Mouse (Mus musculus): ENCODE results near the gene Jph3.

The Jph3 gene

GRCm38 (mm10) chr8:121729323-121729722 lies at the start of gene Jph3:
Jph3 (plus strand) TSS chr8:121729623.
- in situ Hi-C loops (cut with MboI, MseI), result no loop called here

- in situ Hi-C loops (cut with MboI, MseI), result no loop called here
Measured at GRCm38 (mm10) chr8:121680896-121681295, 48.5 kb upstream of the Jph3 start.

- in situ Hi-C loops (cut with MboI, MseI), result no loop called here
Measured at GRCm38 (mm10) chr8:121681457-121681856, 48.0 kb upstream of the Jph3 start.

- in situ Hi-C loops (cut with MboI, MseI), result no loop called here
Measured at GRCm38 (mm10) chr8:121683083-121683832, 46.2 kb upstream of the Jph3 start.

- in situ Hi-C loops (cut with MboI, MseI), result no loop called here
Measured at GRCm38 (mm10) chr8:121685419-121685818, 44.0 kb upstream of the Jph3 start.

GRCm38 (mm10) chr8:121687455-121688161 lies 41.8 kb upstream of the Jph3 start:
- in situ Hi-C loops (cut with MboI, MseI), result no loop called here

- in situ Hi-C loops (cut with MboI, MseI), result no loop called here
Measured at GRCm38 (mm10) chr8:121688496-121688895, 40.9 kb upstream of the Jph3 start.

GRCm38 (mm10) chr8:121694453-121694852 lies 35.0 kb upstream of the Jph3 start:
- in situ Hi-C loops (cut with MboI, MseI), result no loop called here

- in situ Hi-C loops (cut with MboI, MseI), result no loop called here
Measured at GRCm38 (mm10) chr8:121695585-121696184, 33.7 kb upstream of the Jph3 start.

- in situ Hi-C loops (cut with MboI, MseI), result no loop called here
Measured at GRCm38 (mm10) chr8:121697735-121698614, 31.4 kb upstream of the Jph3 start.

- in situ Hi-C loops (cut with MboI, MseI), result no loop called here
Measured at GRCm38 (mm10) chr8:121698615-121699101, 30.8 kb upstream of the Jph3 start.

GRCm38 (mm10) chr8:121699936-121700335 lies 29.5 kb upstream of the Jph3 start:
- in situ Hi-C loops (cut with MboI, MseI), result no loop called here

GRCm38 (mm10) chr8:121705174-121705573 lies 24.2 kb upstream of the Jph3 start:
- in situ Hi-C loops (cut with MboI, MseI), result no loop called here

- in situ Hi-C loops (cut with MboI, MseI), result no loop called here
Measured at GRCm38 (mm10) chr8:121706956-121707355, 22.5 kb upstream of the Jph3 start.

GRCm38 (mm10) chr8:121708406-121708805 lies 21.0 kb upstream of the Jph3 start:
- in situ Hi-C loops (cut with MboI, MseI), result no loop called here

- in situ Hi-C loops (cut with MboI, MseI), result loop anchor here (10.0 kb wide), 1 partner anchor 1483 kb away; no protein-coding TSS in a partner anchor
Measured at GRCm38 (mm10) chr8:121717502-121717901, 11.9 kb upstream of the Jph3 start.

- in situ Hi-C loops (cut with MboI, MseI), result loop anchor here (10.0 kb wide), 1 partner anchor 1483 kb away; no protein-coding TSS in a partner anchor
Measured at GRCm38 (mm10) chr8:121717982-121718425, 11.4 kb upstream of the Jph3 start.

- in situ Hi-C loops (cut with MboI, MseI), result loop anchor here (10.0 kb wide), 1 partner anchor 1484 kb away; no protein-coding TSS in a partner anchor
Measured at GRCm38 (mm10) chr8:121718925-121719324, 10.5 kb upstream of the Jph3 start.

- in situ Hi-C loops (cut with MboI, MseI), result no loop called here
Measured at GRCm38 (mm10) chr8:121721072-121721471, 8.4 kb upstream of the Jph3 start.

- in situ Hi-C loops (cut with MboI, MseI), result no loop called here
Measured at GRCm38 (mm10) chr8:121723846-121724245, 5.6 kb upstream of the Jph3 start.

- in situ Hi-C loops (cut with MboI, MseI), result no loop called here
Measured at GRCm38 (mm10) chr8:121727164-121727563, 2.3 kb upstream of the Jph3 start.
